In genomic region chr14:31323849-31324792, GRCm38 (mm10) we compare ENCODE assay signal across 8 mouse cellular contexts. TPM values are rescaled to one million over a fixed set of nuclear protein-coding genes. Genes with fewer than 3 reads are reported as not detected.
DNase-seq lines count a peak whose midpoint lies in the region; ATAC-seq lines count a peak whose summit lies in the region.

Dnah1 (minus strand) TSS chr14:31323896.

- WGBS in forebrain, embryonic 16.5 days, result 30% methylated on average over 28 of the region's 28 CpGs
- 33% methylated on average over 28 of the region's 28 CpGs for WGBS in hindbrain, embryonic 13.5 days
- WGBS in limb, embryonic 15.5 days, result 32% methylated on average over 28 of the region's 28 CpGs
- 35% methylated on average over 28 of the region's 28 CpGs for WGBS in midbrain, embryonic 14.5 days

- 0 out of 2 replicates have a peak, but pooled peaks cover 3% of the 10 kb centered on the region for H3K4me1 ChIP-seq in forebrain, embryonic 16.5 days (replicated peaks; ENCODE audit: control insufficient read depth, insufficient read depth, low read length)
- H3K4me1 ChIP-seq in hindbrain, embryonic 13.5 days (replicated peaks), result peaks cover 8% of the 10 kb centered on the region
- peaks cover 10% of the 10 kb centered on the region for H3K4me1 ChIP-seq in limb, embryonic 15.5 days
- H3K4me1 ChIP-seq in midbrain, embryonic 14.5 days (ENCODE audit: control insufficient read depth, insufficient read depth, low read length), result 0 out of 2 replicates have a peak, but pooled peaks cover 5% of the 10 kb centered on the region

- peak within 1 kb of the TSS; percentile 28 for H3K9ac ChIP-seq in forebrain, embryonic 16.5 days (replicated peaks; ENCODE audit: low read depth, low read length)
- peak within 1 kb of the TSS; percentile 16; the same call in 1 of the 2 replicates for H3K9ac ChIP-seq in hindbrain, embryonic 13.5 days
- peak within 1 kb of the TSS; percentile 3; the same call in 1 of the 2 replicates for H3K9ac ChIP-seq in limb, embryonic 15.5 days
- no peak within 1 kb of the TSS for H3K9ac ChIP-seq in midbrain, embryonic 14.5 days (replicated peaks; ENCODE audit: low read length)

- peak; percentile 55 for DNase-seq in ES-CJ7 (ENCODE audit: low read depth, low spot score)
- peak; percentile 71 to 80 for DNase-seq in adrenal gland, postnatal 36 days
- peak; percentile 53 for DNase-seq in midbrain, embryonic 14.5 days
- DNase-seq in splenic B cell, adult 2 months (ENCODE audit: low read depth, low spot score), result peak; percentile 79

- H3K36me3 ChIP-seq in forebrain, embryonic 16.5 days (ENCODE audit: control insufficient read depth, insufficient read depth), result no peaks in the 10 kb centered on the region
- no peaks in the 10 kb centered on the region for H3K36me3 ChIP-seq in hindbrain, embryonic 13.5 days
- no peaks in the 10 kb centered on the region for H3K36me3 ChIP-seq in limb, embryonic 15.5 days
- no peaks in the 10 kb centered on the region for H3K36me3 ChIP-seq in midbrain, embryonic 14.5 days (ENCODE audit: control insufficient read depth, insufficient read depth, low read length)
- H3K36me3 ChIP-seq in splenic B cell, adult 2 months (ENCODE audit: control insufficient read depth, insufficient read depth, low read length, poor library complexity, severe bottlenecking), result no peaks in the 10 kb centered on the region

- peak; percentile 20; the same call in 1 of the 2 replicates for ATAC-seq in forebrain, embryonic 16.5 days
- ATAC-seq in hindbrain, embryonic 13.5 days (ENCODE audit: low FRiP score), result no peak
- ATAC-seq in limb, embryonic 15.5 days (ENCODE audit: insufficient number of reproducible peaks, low FRiP score, low TSS enrichment, low read depth), result no peak; the same call in 1 of the 2 replicates
- no peak for ATAC-seq in midbrain, embryonic 14.5 days (ENCODE audit: low FRiP score, low TSS enrichment)
- ATAC-seq in frontal cortex, adult (ENCODE audit: low TSS enrichment), result no peak

- no peaks in the 10 kb centered on the region for H3K27me3 ChIP-seq in forebrain, embryonic 16.5 days (replicated peaks; ENCODE audit: control insufficient read depth, insufficient read depth, low read length)
- 0 out of 2 replicates have a peak, but pooled peaks cover 3% of the 10 kb centered on the region for H3K27me3 ChIP-seq in hindbrain, embryonic 13.5 days
- H3K27me3 ChIP-seq in limb, embryonic 15.5 days, result no peaks in the 10 kb centered on the region
- H3K27me3 ChIP-seq in midbrain, embryonic 14.5 days (ENCODE audit: control insufficient read depth, insufficient read depth, low read length), result no peaks in the 10 kb centered on the region
- no peaks in the 10 kb centered on the region for H3K27me3 ChIP-seq in splenic B cell, adult 2 months (ENCODE audit: control insufficient read depth, insufficient read depth, low read length, poor library complexity, severe bottlenecking)

- peak within 1 kb of the TSS; percentile 24 for H3K4me3 ChIP-seq in forebrain, embryonic 16.5 days (replicated peaks; ENCODE audit: low read length)
- H3K4me3 ChIP-seq in hindbrain, embryonic 13.5 days, result peak within 1 kb of the TSS; percentile 27
- peak within 1 kb of the TSS; percentile 38 for H3K4me3 ChIP-seq in limb, embryonic 15.5 days
- peak within 1 kb of the TSS; percentile 18 for H3K4me3 ChIP-seq in midbrain, embryonic 14.5 days (replicated peaks; ENCODE audit: low read depth, low read length)

- no peak within 1 kb of the TSS for H3K27ac ChIP-seq in forebrain, embryonic 16.5 days (ENCODE audit: low read length)
- H3K27ac ChIP-seq in hindbrain, embryonic 13.5 days, result no peak within 1 kb of the TSS
- no peak within 1 kb of the TSS for H3K27ac ChIP-seq in limb, embryonic 15.5 days
- no peak within 1 kb of the TSS for H3K27ac ChIP-seq in midbrain, embryonic 14.5 days (replicated peaks; ENCODE audit: low read depth, low read length)

- H3K4me2 ChIP-seq in forebrain, embryonic 16.5 days (ENCODE audit: low read length), result peak within 1 kb of the TSS; percentile 47
- peak within 1 kb of the TSS; percentile 52 for H3K4me2 ChIP-seq in hindbrain, embryonic 13.5 days
- H3K4me2 ChIP-seq in limb, embryonic 15.5 days, result peak within 1 kb of the TSS; percentile 59
- H3K4me2 ChIP-seq in midbrain, embryonic 14.5 days (ENCODE audit: low read length), result peak within 1 kb of the TSS; percentile 51

- H3K9me3 ChIP-seq in forebrain, embryonic 16.5 days (ENCODE audit: control insufficient read depth, low read length), result no peaks in the 10 kb centered on the region
- no peaks in the 10 kb centered on the region for H3K9me3 ChIP-seq in hindbrain, embryonic 13.5 days
- H3K9me3 ChIP-seq in limb, embryonic 15.5 days, result no peaks in the 10 kb centered on the region
- H3K9me3 ChIP-seq in midbrain, embryonic 14.5 days (ENCODE audit: control insufficient read depth, low read length), result no peaks in the 10 kb centered on the region

RNA-seq across cellular contexts. Expression of gene Dnah1, which starts in this region (rescaled TPM):
- 1 to 10 TPM; 1.5 to 1.7 TPM for total RNA-seq in adrenal gland, postnatal 36 days (2021)
- 3.5 and 3.8 TPM in 2 replicates for polyA plus RNA-seq in forebrain, embryonic 16.5 days (2015; fragmentation: Nextera tagmentation; extraction: Ambion mirVana)
- polyA plus RNA-seq in hindbrain, embryonic 13.5 days (2015; fragmentation: Nextera tagmentation; extraction: Ambion mirVana), result 4.1 and 4.6 TPM in 2 replicates
- 6.0 and 6.1 TPM in 2 replicates for polyA plus RNA-seq in limb, embryonic 15.5 days (2015; fragmentation: Nextera tagmentation; extraction: Ambion mirVana)
- 3.8 and 5.2 TPM in 2 replicates for polyA plus RNA-seq in midbrain, embryonic 14.5 days (2014; fragmentation: Nextera tagmentation; extraction: Ambion mirVana)
